Mouse (Mus musculus): ENCODE results near the gene Herc4.

The Herc4 gene

GRCm38 (mm10) chr10:63248421-63248820 lies 4.8 kb downstream of the Herc4 start:
- no peak for DNase-seq (ENCODE audit: low spot score)

GRCm38 (mm10) chr10:63258696-63259095 lies 15.1 kb downstream of the Herc4 start:
- no peak for DNase-seq (ENCODE audit: low spot score)

GRCm38 (mm10) chr10:63259340-63259739 lies 15.7 kb downstream of the Herc4 start:
- DNase-seq (ENCODE audit: low spot score): no peak

GRCm38 (mm10) chr10:63267941-63268340 lies 24.3 kb downstream of the Herc4 start:
- DNase-seq (ENCODE audit: low spot score): no peak

GRCm38 (mm10) chr10:63272401-63272800 lies 28.8 kb downstream of the Herc4 start:
- DNase-seq (ENCODE audit: low spot score): no peak

GRCm38 (mm10) chr10:63272868-63273267 lies 29.3 kb downstream of the Herc4 start:
- DNase-seq (ENCODE audit: low spot score): no peak

- DNase-seq (ENCODE audit: low spot score): no peak
Observed at GRCm38 (mm10) chr10:63277010-63277409, 33.4 kb downstream of the Herc4 start.

DNA sequence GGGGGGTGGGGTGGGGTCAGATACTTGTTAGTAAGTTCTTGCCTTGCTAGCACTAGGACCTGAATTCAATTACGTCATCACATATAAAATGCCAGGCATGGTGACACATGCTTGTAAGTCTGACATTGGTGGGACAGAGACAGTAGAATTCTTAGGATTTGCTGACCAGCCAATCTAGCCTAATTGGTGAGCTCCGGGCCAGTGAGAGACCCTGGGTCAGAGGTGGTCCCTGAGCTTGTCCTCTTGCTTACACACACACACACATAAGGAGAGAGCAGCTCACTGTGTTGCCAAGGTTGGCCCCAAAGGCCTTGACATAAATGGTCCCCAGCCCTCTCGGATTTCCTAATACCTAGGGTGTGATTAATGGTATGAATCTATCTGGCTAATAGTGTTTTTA lies 36.2 kb downstream of the Herc4 start:
- DNase-seq (ENCODE audit: low spot score): no peak

- DNase-seq (ENCODE audit: low spot score): no peak
Observed at GRCm38 (mm10) chr10:63282417-63282816, 38.8 kb downstream of the Herc4 start.

GRCm38 (mm10) chr10:63282846-63283245 lies 39.2 kb downstream of the Herc4 start:
- DNase-seq (ENCODE audit: low spot score): no peak

- DNase-seq (ENCODE audit: low spot score): no peak
Observed at GRCm38 (mm10) chr10:63302356-63302755, 58.7 kb downstream of the Herc4 start.

GRCm38 (mm10) chr10:63308582-63309366 lies 65.2 kb downstream of the Herc4 start:
- DNase-seq (ENCODE audit: low spot score): peak; percentile 88

- no peak for DNase-seq (ENCODE audit: low spot score)
Observed at GRCm38 (mm10) chr10:63313726-63314125, 70.1 kb downstream of the Herc4 start.

- no peak for DNase-seq (ENCODE audit: low spot score)
Observed at GRCm38 (mm10) chr10:63327091-63327490, 83.5 kb downstream of the Herc4 start.

- peak; percentile 9 for DNase-seq (ENCODE audit: low spot score)
Observed at GRCm38 (mm10) chr10:63336901-63337300, 93.3 kb downstream of the Herc4 start.

DNA sequence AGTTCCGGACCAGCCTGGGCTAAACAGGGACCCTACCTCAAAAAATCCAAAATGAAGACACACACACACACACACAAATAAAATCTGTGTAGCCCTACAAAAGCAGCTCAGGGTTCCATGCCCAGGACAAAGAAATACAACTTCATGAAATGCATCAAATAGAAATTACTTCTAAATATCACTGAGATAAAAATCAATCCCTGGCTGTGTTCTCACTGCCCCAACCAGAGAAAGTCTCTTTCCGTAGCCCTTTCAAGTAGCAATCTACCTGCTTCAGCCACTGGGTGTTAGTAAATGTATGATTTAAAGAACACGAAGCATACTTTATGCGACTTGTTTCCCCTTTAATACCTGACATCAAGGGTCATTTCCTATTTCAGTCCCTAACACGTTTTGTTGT lies 93.7 kb downstream of the Herc4 start:
- DNase-seq (ENCODE audit: low spot score): peak; percentile 3

DNA sequence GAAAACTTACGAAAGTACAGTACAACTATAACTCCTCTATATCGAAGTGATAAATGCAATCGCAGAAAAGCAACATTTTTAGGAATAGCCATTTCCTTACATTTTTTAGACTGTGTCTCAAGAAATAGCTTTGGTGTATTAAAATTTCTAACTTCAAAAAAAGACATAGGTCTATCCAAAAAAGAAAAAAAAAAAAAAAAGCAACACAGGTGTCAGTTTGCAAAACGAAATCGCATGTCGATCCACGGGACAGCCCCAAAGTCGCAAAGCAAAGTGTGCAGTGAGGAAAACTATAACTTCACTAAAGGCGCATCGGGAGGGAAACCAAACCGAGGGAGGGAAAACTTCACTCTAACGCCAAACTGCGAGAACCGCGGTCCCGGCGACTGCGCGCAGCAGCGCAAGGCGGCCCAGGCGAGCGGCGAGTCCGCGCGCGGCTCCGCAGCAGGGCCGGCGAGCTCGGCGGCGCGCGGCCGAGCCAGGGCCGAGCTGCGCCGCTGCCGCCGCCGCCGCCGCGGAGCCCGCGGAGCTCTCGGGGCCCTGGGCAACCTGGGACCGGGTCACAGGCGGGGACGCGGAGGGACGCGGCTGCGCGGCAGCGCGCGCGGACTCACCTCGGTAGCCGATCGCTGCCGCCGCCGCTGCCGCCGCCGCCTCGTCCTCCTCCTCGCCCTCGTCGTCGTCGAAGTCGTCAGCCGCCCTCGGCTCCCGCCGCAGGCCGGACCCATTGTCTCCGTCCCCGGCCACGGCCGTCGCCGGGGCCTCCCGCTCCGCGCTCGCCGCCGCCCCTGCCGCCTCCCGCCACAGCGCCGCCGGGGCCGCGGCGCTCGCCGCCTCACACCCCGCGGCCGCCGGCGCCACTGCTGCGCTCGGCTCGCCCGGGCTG lies 94.6 kb downstream of the Herc4 start:
- peak; percentile 69 for DNase-seq (ENCODE audit: low spot score)

- peak; percentile 90 for DNase-seq (ENCODE audit: low spot score)
Observed at GRCm38 (mm10) chr10:63338914-63339643, 95.5 kb downstream of the Herc4 start.

DNA sequence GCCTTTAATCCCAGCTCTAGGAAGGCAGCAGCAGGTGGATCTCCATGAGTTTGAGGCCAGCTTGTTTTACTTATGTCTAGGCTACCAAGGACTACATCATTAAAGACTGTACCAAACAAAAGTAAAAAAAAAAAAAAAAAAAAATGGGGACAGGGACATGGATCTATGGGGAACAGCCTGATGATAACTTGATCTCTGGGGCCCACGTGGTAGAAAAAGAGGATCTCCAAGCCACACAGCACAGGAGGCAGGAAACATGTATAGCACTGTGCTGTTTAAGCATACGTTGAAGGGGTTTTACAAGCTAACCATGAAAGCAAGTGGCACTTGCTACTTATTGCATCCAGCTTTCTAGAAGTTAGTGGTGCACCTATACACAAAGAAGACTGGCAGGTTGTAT lies 97.7 kb downstream of the Herc4 start:
- DNase-seq (ENCODE audit: low spot score): no peak

DNA sequence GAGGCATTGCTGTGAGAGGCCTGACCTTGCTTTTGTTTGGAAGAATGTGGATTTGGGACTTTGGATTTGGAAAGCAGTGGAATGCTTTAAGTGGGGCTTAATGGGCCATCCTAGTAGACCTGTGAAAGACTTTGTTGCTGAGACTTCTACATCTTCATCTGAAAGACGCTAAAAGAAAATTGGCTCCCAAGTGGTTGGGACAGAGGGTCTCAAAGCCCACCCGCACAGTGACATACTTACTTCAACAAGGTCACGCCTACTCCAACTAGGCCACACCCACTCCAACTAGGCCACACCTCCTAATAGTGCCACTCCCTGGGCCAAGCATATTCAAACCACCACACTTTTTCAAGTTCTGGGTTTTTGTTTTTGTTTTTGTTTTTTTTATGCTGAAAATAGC lies 101.1 kb downstream of the Herc4 start:
- no peak for DNase-seq (ENCODE audit: low spot score)

DNA sequence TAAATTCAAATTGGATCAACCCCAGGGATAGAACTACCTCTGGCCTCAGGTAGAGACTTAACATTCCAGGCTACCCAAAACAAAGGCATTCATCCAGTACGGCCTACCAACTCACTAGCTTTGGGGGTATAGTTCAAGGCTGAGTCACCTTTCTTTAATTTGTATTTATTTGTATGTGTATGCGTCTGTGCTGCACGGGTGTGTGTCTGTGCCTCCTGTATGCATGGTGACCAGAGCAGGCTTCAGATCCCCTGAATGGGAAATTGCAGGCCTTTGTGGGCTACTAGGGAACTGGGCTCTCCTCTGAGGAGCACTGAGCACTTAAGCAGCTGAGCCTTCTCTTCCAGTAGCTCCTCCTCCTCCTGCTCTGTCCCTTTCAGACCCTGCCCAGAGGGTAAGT lies 104.7 kb downstream of the Herc4 start:
- DNase-seq (ENCODE audit: low spot score): peak; percentile 8

DNA sequence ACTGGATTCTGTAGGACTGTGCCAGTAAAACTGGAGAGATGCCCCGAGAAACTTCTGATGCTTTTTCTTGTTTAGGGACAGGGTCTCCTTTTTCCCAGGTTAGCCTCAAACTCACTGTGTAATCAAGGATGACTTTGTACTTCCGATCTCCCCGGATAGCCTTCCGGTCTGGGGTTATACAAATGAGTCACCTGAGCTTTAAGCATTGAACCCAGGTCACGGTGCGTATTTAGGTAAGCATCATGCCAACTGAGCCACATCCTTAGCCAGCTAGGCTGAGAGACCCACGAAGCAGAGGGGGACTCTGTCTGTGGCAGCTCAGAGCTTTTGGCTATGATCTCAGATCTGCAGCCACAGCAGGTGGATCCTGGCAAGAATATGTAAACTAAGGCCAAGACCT lies 107.1 kb downstream of the Herc4 start:
- no peak for DNase-seq (ENCODE audit: low spot score)
